Mouse (Mus musculus) cerebellum, adult 9-10 months (tissue): ENCODE data around the gene Mphosph10.
A peak's percentile ranks its signal among the peaks of the same experiment; 100 is the strongest.

Experiments
- DNase-seq: peaks from one replicate; pipeline ENCODE4 v3.0.0; 2022

Mphosph10 gene

GRCm38 (mm10) chr7:64349147-64349861 lies 42.8 kb downstream of the Mphosph10 start:
- peak; percentile 39 for DNase-seq

DNA sequence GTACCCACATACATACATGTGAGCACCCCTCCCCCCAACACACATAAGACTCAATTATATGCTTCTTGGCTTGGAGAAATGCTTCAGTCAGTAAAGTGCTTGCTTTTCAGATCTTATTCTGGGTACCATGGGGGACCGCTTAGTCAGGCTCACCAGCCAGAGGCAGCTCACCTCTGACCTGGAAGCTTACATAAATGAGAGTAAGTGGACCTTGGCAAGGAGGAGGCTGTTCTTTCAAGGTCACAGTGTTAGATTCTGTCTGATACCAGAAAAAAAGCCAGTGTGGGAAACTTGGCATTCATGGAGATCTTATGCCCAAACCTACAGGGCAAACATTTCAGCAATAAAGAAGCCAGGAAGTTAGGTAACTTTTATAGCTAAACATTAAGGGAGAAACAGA lies 44.3 kb downstream of the Mphosph10 start:
- no peak for DNase-seq

DNA sequence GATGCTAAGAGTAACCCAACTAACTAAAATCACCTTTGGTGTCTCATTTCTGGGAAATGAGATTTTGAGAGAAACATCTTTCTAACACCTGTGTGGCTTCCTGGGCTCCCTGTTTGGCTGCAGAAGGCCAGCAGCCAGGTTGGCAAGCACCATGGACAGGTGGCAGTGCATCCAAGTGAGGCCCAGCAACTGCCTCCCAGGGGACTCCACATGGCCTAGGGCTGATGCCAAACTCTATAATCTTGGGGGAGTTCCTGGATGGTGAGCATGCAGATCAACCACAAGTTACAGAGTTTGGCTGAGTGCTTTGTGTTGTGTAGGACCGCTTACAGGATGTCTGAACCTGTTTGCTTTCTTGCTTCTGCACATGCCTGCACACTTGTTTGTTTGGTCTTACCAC lies 59.4 kb downstream of the Mphosph10 start:
- peak; percentile 50 for DNase-seq

DNA sequence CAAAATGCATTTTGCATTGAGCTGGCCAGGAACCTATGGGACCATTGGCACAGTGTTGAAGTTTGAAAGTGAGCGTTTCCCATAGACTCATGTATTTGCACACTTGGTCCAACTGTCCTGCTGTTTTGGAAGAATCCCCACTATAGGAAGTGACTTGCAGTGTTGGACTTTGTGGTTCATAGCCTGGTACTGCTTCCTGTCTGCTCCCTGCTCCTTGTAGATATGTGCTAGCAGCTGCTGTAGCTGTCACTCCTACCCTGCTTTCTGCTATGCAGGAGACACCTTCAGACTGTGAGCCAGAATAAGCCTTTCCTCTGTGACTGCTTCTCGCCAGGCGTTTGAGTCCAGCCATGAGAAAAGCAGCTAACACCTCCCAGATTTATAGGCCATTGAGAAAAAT lies 60.8 kb downstream of the Mphosph10 start:
- DNase-seq, result no peak

GRCm38 (mm10) chr7:64327486-64327885 lies 64.6 kb downstream of the Mphosph10 start:
- no peak for DNase-seq

GRCm38 (mm10) chr7:64326892-64327291 lies 65.2 kb downstream of the Mphosph10 start:
- peak; percentile 79 for DNase-seq
